Mouse (Mus musculus) intestine, postnatal 0 days (tissue): Measurements from ENCODE around the gene Adgrl1. TPM values are rescaled to one million over a fixed set of nuclear protein-coding genes. Genes with fewer than 3 reads are reported as not detected.

Experiments
- ATAC-seq: fragments of 200-750 bp; cut with Nextera tagmentation; 2 replicates; pipeline ENCODE4 v1.8.0; 2017; ENCODE audit warnings: mild to moderate bottlenecking, moderate TSS enrichment, moderate library complexity
- H3K27ac ChIP-seq: fragments of 300-500 bp; sonication (generic); 2 replicates; pipeline ENCODE4 v1.5.1; 2014; ENCODE audit warnings: mild to moderate bottlenecking, low read depth, low read length, moderate library complexity
- H3K27me3 ChIP-seq: fragments of 300-500 bp; sonication (generic); replicated peaks from 2 replicates; pipeline ENCODE4 v1.6.1; 2014; ENCODE audit warnings: low read length, mixed read lengths; ENCODE audit not compliant: control insufficient read depth, insufficient read depth
- H3K36me3 ChIP-seq: fragments of 300-500 bp; sonication (generic); 2 replicates; pipeline ENCODE4 v1.6.1; 2014; ENCODE audit warnings: mild to moderate bottlenecking, moderate library complexity; ENCODE audit not compliant: control insufficient read depth, insufficient read depth
- H3K4me1 ChIP-seq: fragments of 300-500 bp; sonication (generic); replicated peaks from 2 replicates; pipeline ENCODE4 v1.6.1; 2014; ENCODE audit warnings: antibody characterized with exemption, low read length, mixed read lengths; ENCODE audit not compliant: control insufficient read depth, insufficient read depth
- H3K4me2 ChIP-seq: fragments of 300-500 bp; sonication (generic); replicated peaks from 2 replicates; pipeline ENCODE4 v1.6.1; 2014; ENCODE audit warnings: low read depth, mild to moderate bottlenecking, moderate library complexity
- H3K4me3 ChIP-seq: fragments of 300-500 bp; sonication (generic); 2 replicates; pipeline ENCODE4 v1.5.1; 2014; ENCODE audit warnings: low read depth, low read length
- H3K9ac ChIP-seq: fragments of 300-500 bp; sonication (generic); 2 replicates; pipeline ENCODE4 v1.6.1; 2014; ENCODE audit warnings: mild to moderate bottlenecking, low read depth, low read length
- H3K9me3 ChIP-seq: fragments of 300-500 bp; sonication (generic); 2 replicates; pipeline ENCODE4 v1.6.1; 2016; ENCODE audit warnings: mixed run types; ENCODE audit not compliant: control insufficient read depth
- CTCF ChIP-seq: sonication (generic); IDR thresholded peaks from 2 replicates; pipeline ENCODE4 v1.5.1; 2016; ENCODE audit warnings: low read depth, mild to moderate bottlenecking, control low read depth, antibody characterized with exemption, moderate library complexity
- WGBS: fragments of 180-500 bp; shearing (Covaris S2); extraction: QIAGEN DNeasy Blood & Tissue Kit; methylation state at CpG from one replicate; pipeline ENCODE4 v1.1.7; 2014; 5-methylcytosine and 5-hydroxymethylcytosine counted together
- polyA plus RNA-seq: library from polyadenylated mRNA; unstranded; fragments of >200 nt; fragmentation: Nextera tagmentation; extraction: Ambion mirVana; gene quantifications from 2 replicates; pipeline ENCODE4 v1.2.1, GENCODE M21; 2015

Gene Adgrl1
- polyA plus RNA-seq, 1 experiment from 2014 or later, result 4.4 TPM

GRCm38 (mm10) chr8:83874881-83875655 lies 24.8 kb upstream of the Adgrl1 start:
- H3K9ac ChIP-seq, result peak overlapping the region; percentile 51; the same call in 1 of the 2 replicates

GRCm38 (mm10) chr8:83875656-83876040 lies 24.3 kb upstream of the Adgrl1 start:
- WGBS, result 0% methylated on average over 9 of the region's 11 CpGs
- H3K4me1 ChIP-seq, result peaks cover 10% of the 10 kb centered on the region; the same call in 1 of the 2 replicates
- H3K36me3 ChIP-seq, result no peaks in the 10 kb centered on the region
- H3K4me2 ChIP-seq, result peak overlapping the region; percentile 86
- no peaks in the 10 kb centered on the region for H3K9me3 ChIP-seq
- no peak for TF ChIP-seq CTCF
- H3K27ac ChIP-seq, result no peak overlapping the region
- no peak overlapping the region for H3K9ac ChIP-seq
- peaks cover 32% of the 10 kb centered on the region for H3K27me3 ChIP-seq
- H3K4me3 ChIP-seq, result peak overlapping the region; percentile 61
- ATAC-seq, result no peak

More at GRCm38 (mm10) chr8:83874881-83875655, 24.8 kb upstream of the Adgrl1 start:
- under 1% methylated on average over 61 of the region's 66 CpGs for WGBS
- Histone ChIP-seq H3K4me2 (peak overlapping the region; percentile 86), H3K27me3 (peaks cover 32% of the 10 kb centered on the region), H3K27ac (peak overlapping the region; percentile 78), H3K4me1 (peaks cover 10% of the 10 kb centered on the region; the same call in 1 of the 2 replicates), H3K36me3 (no peaks in the 10 kb centered on the region), H3K4me3 (peak overlapping the region; percentile 61), H3K9me3 (no peaks in the 10 kb centered on the region)
- peak; percentile 45; the same call in 1 of the 2 replicates for ATAC-seq
- no peak for TF ChIP-seq CTCF

- Histone ChIP-seq H3K27me3 (peaks cover 32% of the 10 kb centered on the region), H3K9ac (no peak overlapping the region), H3K4me1 (peaks cover 10% of the 10 kb centered on the region; the same call in 1 of the 2 replicates), H3K9me3 (no peaks in the 10 kb centered on the region), H3K4me2 (peak overlapping the region; percentile 86), H3K4me3 (peak overlapping the region; percentile 61), H3K36me3 (no peaks in the 10 kb centered on the region), H3K27ac (no peak overlapping the region)
- no peak for TF ChIP-seq CTCF
- 2% methylated on average over 41 of the region's 41 CpGs for WGBS
- no peak for ATAC-seq
These were observed 23.6 kb upstream of the Adgrl1 start for GRCm38 (mm10) chr8:83876080-83876837.

GRCm38 (mm10) chr8:83876838-83877223 lies 23.1 kb upstream of the Adgrl1 start:
- H3K4me2 ChIP-seq, result peak overlapping the region; percentile 86; the same call in 1 of the 2 replicates
- TF ChIP-seq CTCF, result peak; percentile 68
- H3K9me3 ChIP-seq, result no peaks in the 10 kb centered on the region
- H3K27me3 ChIP-seq, result peaks cover 32% of the 10 kb centered on the region
- H3K9ac ChIP-seq, result no peak overlapping the region
- no peaks in the 10 kb centered on the region for H3K36me3 ChIP-seq
- H3K4me1 ChIP-seq, result peaks cover 10% of the 10 kb centered on the region; the same call in 1 of the 2 replicates
- WGBS, result 7% methylated on average over 10 of the region's 10 CpGs
- no peak for ATAC-seq
- no peak overlapping the region for H3K27ac ChIP-seq
- peak overlapping the region; percentile 61; the same call in 1 of the 2 replicates for H3K4me3 ChIP-seq

- ATAC-seq, result no peak
- Histone ChIP-seq H3K9me3 (no peaks in the 10 kb centered on the region), H3K27ac (no peak overlapping the region), H3K9ac (no peak overlapping the region), H3K4me1 (no peaks in the 10 kb centered on the region), H3K4me2 (no peak overlapping the region), H3K4me3 (no peak overlapping the region), H3K36me3 (no peaks in the 10 kb centered on the region), H3K27me3 (no peaks in the 10 kb centered on the region)
- WGBS, result 59% methylated on average over 2 of the region's 2 CpGs
- no peak for TF ChIP-seq CTCF
These were observed 11.5 kb upstream of the Adgrl1 start for GRCm38 (mm10) chr8:83888409-83888808.

- ATAC-seq, result no peak
- no peaks in the 10 kb centered on the region for H3K36me3 ChIP-seq
- H3K4me1 ChIP-seq, result no peaks in the 10 kb centered on the region
- no peak overlapping the region for H3K4me3 ChIP-seq
- 65% methylated on average over 4 of the region's 4 CpGs for WGBS
- no peak for TF ChIP-seq CTCF
- peaks cover 23% of the 10 kb centered on the region; the same call in 1 of the 2 replicates for H3K27me3 ChIP-seq
- H3K4me2 ChIP-seq, result no peak overlapping the region
- H3K9ac ChIP-seq, result no peak overlapping the region
- H3K27ac ChIP-seq, result no peak overlapping the region
- H3K9me3 ChIP-seq, result no peaks in the 10 kb centered on the region
These were observed 7.8 kb upstream of the Adgrl1 start for GRCm38 (mm10) chr8:83892061-83892460.
